24 mouse cellular contexts compared by ENCODE assay signal in the genomic region with DNA sequence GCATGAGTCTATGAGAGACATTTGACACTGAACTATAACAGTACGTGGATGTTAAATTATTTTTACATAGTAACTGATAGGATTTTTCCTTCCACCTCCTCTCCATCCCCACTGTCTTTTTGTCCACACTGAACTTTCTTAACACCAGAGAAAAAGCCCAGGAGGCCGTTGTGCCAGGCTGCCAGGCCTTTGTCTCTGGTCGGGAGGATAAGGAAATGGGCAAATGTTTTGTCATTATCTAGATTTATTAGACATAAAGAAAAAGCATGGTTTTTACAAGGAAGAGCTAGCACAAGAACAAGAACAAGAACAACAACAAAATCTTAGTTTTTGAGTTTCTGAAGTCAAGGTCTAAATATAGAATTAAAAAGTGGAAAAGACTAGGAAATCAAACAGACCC.
"Had no signal": no experiment of that assay in that cellular context is flagged by ENCODE, and none has a peak within 500 bp of the region (broad histone marks: within the 10 kb centered on the region; RNA-seq: fewer than 3 reads in every experiment).

No protein-coding gene starts in this region.

- H3K4me3 ChIP-seq: heart, embryonic 13.5 days; heart, embryonic 15.5 days; hindbrain, embryonic 13.5 days; hindbrain, embryonic 15.5 days; kidney, embryonic 15.5 days; left cerebral cortex, adult 2 months; limb, embryonic 10.5 days; limb, embryonic 12.5 days; liver, embryonic 13.5 days; liver, embryonic 15.5 days had no signal

- H3K4me1 ChIP-seq: limb, embryonic 12.5 days had no signal

- DNase-seq: gastrocnemius, postnatal 10 days; gastrocnemius, postnatal 25 days; heart, adult 11 months; heart, postnatal 14 days; heart, postnatal 36 days; kidney, adult 11 months; kidney, adult 2 months; kidney, adult 9 months; kidney, postnatal 14 days; kidney, postnatal 36 days; layer of hippocampus, adult 9-11 months; liver; liver, embryonic 13.5 days had no signal

- H3K36me3 ChIP-seq: heart, embryonic 13.5 days; heart, embryonic 15.5 days; hindbrain, embryonic 13.5 days; hindbrain, embryonic 15.5 days; kidney, embryonic 15.5 days; limb, embryonic 10.5 days; limb, embryonic 12.5 days; liver, embryonic 13.5 days; liver, embryonic 15.5 days had no signal

- H3K27ac ChIP-seq: heart, embryonic 13.5 days; heart, embryonic 15.5 days; hindbrain, embryonic 13.5 days; hindbrain, embryonic 15.5 days; hindbrain, postnatal 0 days; kidney, embryonic 15.5 days; kidney, postnatal 0 days; left cerebral cortex, adult 2 months; limb, embryonic 10.5 days; limb, embryonic 12.5 days; liver, embryonic 13.5 days; liver, embryonic 15.5 days had no signal

- H3K9me3 ChIP-seq: heart, embryonic 13.5 days; heart, embryonic 15.5 days; hindbrain, embryonic 13.5 days; hindbrain, embryonic 15.5 days; kidney, embryonic 15.5 days; limb, embryonic 10.5 days; limb, embryonic 12.5 days; liver, embryonic 13.5 days; liver, embryonic 15.5 days had no signal

- H3K9ac ChIP-seq: heart, embryonic 13.5 days; heart, embryonic 15.5 days; hindbrain, embryonic 13.5 days; hindbrain, embryonic 15.5 days; kidney, embryonic 15.5 days; limb, embryonic 12.5 days; liver, embryonic 13.5 days; liver, embryonic 15.5 days had no signal

- H3K27me3 ChIP-seq: heart, embryonic 15.5 days had no signal
